Mouse (Mus musculus): ENCODE measurements around the gene Bola2. TPM values are rescaled to one million over a fixed set of nuclear protein-coding genes. Genes with fewer than 3 reads are reported as not detected.
A peak's percentile ranks its signal among the peaks of the same experiment; 100 is the strongest.

Bola2 gene
- polyA plus RNA-seq, 1 experiment = 35.7 TPM

DNA sequence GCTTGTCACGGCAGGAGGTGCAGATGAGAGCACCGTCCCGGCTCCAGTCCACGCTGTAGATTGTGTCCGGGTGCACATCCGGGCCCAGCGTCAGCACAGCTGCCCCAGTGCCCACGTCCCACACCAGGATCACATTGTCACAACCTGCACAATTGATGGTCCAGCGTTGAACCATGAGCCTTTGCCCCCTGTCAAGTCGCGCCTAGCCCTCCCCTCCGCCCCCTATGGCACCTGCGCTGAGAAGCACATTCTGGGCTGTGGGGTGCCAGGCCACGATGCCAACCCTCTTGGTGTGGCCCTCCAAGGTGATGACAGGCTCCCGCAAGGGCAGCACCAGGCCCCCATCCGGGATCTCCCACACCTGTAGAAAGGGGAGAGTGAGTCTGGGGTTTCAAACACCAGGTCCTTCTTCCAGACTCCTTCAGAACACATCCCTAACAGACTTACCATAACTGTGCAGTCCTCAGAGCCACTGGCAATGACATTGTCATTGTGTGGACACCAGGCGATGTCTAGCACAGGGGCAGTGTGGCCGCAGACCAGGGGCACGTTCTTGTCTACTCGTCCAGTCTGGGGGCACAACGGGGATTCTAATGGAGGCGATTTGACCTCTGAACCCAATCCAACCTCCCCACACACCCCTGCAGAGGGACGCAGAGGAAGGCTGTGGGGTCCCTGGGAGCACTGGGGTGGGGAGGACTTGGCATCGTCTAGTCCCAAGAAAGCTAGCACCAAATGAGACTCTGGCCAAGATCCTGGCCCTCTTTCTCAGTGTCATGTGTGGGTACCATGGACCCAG lies 6.6 kb downstream of the Bola2 start:
- TF ChIP-seq POLR2A (IDR thresholded peaks at IDR 0.05; ENCODE audit: control insufficient read depth, low read depth, low read length) (no peak), CTCF (IDR thresholded peaks at IDR 0.05; ENCODE audit: control insufficient read depth, insufficient read depth, insufficient replicate concordance, low read depth, low read length) (no peak)
- Histone ChIP-seq H3K36me3 (ENCODE audit: control insufficient read depth, insufficient read depth, low read length) (no peaks in the 10 kb centered on the region), H3K4me1 (ENCODE audit: control insufficient read depth, insufficient read depth, low read length) (peaks cover 12% of the 10 kb centered on the region), H3K27me3 (ENCODE audit: control insufficient read depth, insufficient read depth, low read length) (no peaks in the 10 kb centered on the region; the same call in 1 of the 2 replicates), H3K4me3 (ENCODE audit: control insufficient read depth, low read depth, low read length) (no peak overlapping the region), H3K27ac (ENCODE audit: control insufficient read depth, insufficient read depth, low read depth, low read length) (no peak overlapping the region)

DNA sequence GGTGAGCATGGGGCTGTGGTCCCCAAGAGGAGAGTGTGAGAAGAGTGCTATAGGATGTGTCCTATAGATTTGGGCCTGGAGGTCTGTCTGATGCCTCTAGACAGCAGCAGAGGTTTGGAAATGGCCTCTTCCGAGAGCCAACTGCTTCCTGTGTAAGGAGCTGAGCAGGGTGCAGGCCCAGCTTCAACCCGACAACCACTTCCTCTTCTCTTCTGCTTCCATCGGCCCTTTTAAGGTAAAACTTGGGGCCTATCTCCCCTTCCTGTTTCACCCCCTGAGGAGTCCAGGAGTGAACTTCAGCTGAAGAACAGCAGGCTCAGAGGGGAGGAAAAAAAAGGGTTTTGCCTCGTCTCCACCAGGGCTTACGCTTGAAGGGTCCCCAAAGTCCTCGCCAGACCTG lies 7.2 kb downstream of the Bola2 start:
- H3K36me3 ChIP-seq (ENCODE audit: control insufficient read depth, insufficient read depth, low read length) = no peaks in the 10 kb centered on the region
- H3K27ac ChIP-seq (ENCODE audit: control insufficient read depth, insufficient read depth, low read depth, low read length) = no peak overlapping the region
- H3K4me3 ChIP-seq (ENCODE audit: control insufficient read depth, low read depth, low read length) = no peak overlapping the region
- no peaks in the 10 kb centered on the region; the same call in 1 of the 2 replicates for H3K27me3 ChIP-seq (ENCODE audit: control insufficient read depth, insufficient read depth, low read length)
- no peak for TF ChIP-seq POLR2A (IDR thresholded peaks at IDR 0.05; ENCODE audit: control insufficient read depth, low read depth, low read length)
- TF ChIP-seq CTCF (IDR thresholded peaks at IDR 0.05; ENCODE audit: control insufficient read depth, insufficient read depth, insufficient replicate concordance, low read depth, low read length) = no peak
- H3K4me1 ChIP-seq (ENCODE audit: control insufficient read depth, insufficient read depth, low read length) = peaks cover 12% of the 10 kb centered on the region

DNA sequence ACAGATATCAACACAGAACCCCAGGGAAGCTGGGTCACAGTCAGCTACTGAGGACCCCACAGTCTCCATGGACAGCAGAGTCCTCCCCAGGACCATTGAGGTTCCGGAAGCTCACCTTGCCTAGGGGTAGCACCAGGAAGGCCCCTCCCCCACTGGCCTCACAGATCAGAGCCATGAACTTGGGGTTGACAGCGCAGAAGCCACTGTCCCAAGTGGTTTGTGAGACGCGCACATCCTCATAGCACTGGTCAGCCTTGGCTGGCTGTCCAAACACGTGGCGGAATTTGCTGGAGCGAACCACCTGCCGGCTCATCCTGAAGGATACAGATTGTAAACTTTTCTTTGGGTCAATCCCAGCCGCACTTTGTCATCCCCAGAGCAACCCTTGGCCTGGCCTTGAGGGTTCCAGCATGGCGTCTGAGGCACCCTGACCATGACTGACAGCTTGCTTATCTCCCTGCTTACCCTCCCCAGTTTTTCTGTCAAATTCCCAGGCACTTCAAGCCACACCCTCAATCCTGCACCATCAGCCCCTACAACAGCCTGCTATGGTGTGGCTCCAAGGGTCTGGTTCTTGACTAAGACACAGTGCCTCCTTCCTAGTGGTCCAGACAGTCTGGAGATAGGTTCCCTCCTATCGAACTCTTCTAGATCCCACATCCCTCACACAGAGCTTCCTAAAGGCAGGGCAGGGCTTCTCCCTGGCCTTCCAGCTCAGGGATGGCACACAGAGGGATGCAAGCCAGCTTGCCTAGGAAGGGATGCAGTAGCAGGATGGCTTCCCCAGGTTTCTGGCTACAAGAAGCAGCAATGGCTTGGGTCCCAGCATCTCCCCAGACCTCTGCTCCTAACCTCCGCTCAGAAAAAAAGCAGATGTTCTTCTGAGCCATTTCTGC lies 7.9 kb downstream of the Bola2 start:
- TF ChIP-seq POLR2A (IDR thresholded peaks at IDR 0.05; ENCODE audit: control insufficient read depth, low read depth, low read length) (no peak), CTCF (IDR thresholded peaks at IDR 0.05; ENCODE audit: control insufficient read depth, insufficient read depth, insufficient replicate concordance, low read depth, low read length) (no peak)
- Histone ChIP-seq H3K4me1 (ENCODE audit: control insufficient read depth, insufficient read depth, low read length) (peaks cover 12% of the 10 kb centered on the region), H3K4me3 (ENCODE audit: control insufficient read depth, low read depth, low read length) (no peak overlapping the region), H3K36me3 (ENCODE audit: control insufficient read depth, insufficient read depth, low read length) (no peaks in the 10 kb centered on the region), H3K27me3 (ENCODE audit: control insufficient read depth, insufficient read depth, low read length) (no peaks in the 10 kb centered on the region; the same call in 1 of the 2 replicates), H3K27ac (ENCODE audit: control insufficient read depth, insufficient read depth, low read depth, low read length) (no peak overlapping the region)

DNA sequence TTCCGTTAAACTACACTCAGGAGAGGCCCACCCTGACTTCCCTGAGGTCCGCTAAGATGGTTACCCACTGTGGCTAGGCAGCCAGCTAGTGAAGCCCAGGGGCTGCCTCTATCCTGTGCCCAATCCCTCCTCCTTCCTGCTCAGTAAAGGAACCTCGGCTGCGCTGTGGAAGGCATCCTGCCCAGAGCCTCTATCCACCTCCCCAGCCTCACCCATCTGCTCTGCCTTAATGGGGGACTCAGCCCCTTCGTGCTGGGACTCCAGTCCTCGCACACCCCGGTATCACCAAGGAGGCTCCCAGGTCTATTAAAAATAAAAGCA lies 8.5 kb downstream of the Bola2 start:
- Histone ChIP-seq H3K4me1 (ENCODE audit: control insufficient read depth, insufficient read depth, low read length) (peaks cover 12% of the 10 kb centered on the region), H3K27me3 (ENCODE audit: control insufficient read depth, insufficient read depth, low read length) (no peaks in the 10 kb centered on the region; the same call in 1 of the 2 replicates), H3K4me3 (ENCODE audit: control insufficient read depth, low read depth, low read length) (no peak overlapping the region), H3K27ac (ENCODE audit: control insufficient read depth, insufficient read depth, low read depth, low read length) (no peak overlapping the region), H3K36me3 (ENCODE audit: control insufficient read depth, insufficient read depth, low read length) (no peaks in the 10 kb centered on the region)
- TF ChIP-seq POLR2A (IDR thresholded peaks at IDR 0.05; ENCODE audit: control insufficient read depth, low read depth, low read length) (no peak), CTCF (IDR thresholded peaks at IDR 0.05; ENCODE audit: control insufficient read depth, insufficient read depth, insufficient replicate concordance, low read depth, low read length) (no peak)

DNA sequence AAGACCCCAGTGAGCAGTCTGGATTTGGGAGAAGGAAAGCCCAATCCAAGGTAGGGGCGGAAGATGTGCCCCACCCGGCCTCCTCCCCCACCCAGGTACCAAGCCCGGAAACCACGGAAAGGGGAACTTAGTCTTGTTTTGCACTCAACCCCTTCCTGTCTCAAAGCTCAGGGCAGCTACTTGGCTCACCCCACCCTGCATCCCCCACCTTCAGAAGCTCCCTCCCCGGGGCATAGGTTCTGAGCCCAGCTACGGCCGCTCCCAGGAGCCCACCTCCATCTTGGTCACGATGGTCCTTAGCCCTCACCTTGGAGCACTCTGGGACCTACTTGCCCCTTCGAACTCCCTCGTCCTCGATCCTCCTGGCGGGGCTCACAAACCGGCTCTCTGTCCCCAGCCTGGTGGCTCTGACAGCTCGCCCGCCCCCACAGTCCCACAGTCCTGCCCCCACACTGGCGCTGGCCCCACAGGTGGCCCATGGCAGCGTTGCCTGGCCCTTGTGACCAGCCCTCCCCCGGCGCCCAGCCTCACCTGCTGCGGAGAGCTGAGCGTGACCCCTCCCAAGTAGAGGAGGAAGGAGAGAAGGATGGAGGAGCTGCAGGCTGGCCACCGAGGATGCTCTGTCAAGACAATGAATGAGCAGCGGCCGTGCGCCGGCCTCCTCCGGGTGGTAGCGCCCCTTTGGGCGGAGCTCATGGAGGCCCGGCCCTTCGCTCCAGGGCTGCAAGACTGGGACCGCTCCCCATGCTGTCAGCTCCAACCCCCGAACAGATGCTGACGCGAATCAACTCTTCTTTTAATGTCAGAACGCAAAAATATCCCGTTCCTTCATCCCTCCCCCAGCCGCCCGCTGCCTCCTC lies 9.2 kb downstream of the Bola2 start:
- Histone ChIP-seq H3K27me3 (ENCODE audit: control insufficient read depth, insufficient read depth, low read length) (no peaks in the 10 kb centered on the region; the same call in 1 of the 2 replicates), H3K4me3 (ENCODE audit: control insufficient read depth, low read depth, low read length) (peak overlapping the region; percentile 58), H3K4me1 (ENCODE audit: control insufficient read depth, insufficient read depth, low read length) (peaks cover 12% of the 10 kb centered on the region), H3K36me3 (ENCODE audit: control insufficient read depth, insufficient read depth, low read length) (no peaks in the 10 kb centered on the region), H3K27ac (ENCODE audit: control insufficient read depth, insufficient read depth, low read depth, low read length) (no peak overlapping the region)
- TF ChIP-seq POLR2A (IDR thresholded peaks at IDR 0.05; ENCODE audit: control insufficient read depth, low read depth, low read length) = no peak
- TF ChIP-seq CTCF (IDR thresholded peaks at IDR 0.05; ENCODE audit: control insufficient read depth, insufficient read depth, insufficient replicate concordance, low read depth, low read length) = no peak

DNA sequence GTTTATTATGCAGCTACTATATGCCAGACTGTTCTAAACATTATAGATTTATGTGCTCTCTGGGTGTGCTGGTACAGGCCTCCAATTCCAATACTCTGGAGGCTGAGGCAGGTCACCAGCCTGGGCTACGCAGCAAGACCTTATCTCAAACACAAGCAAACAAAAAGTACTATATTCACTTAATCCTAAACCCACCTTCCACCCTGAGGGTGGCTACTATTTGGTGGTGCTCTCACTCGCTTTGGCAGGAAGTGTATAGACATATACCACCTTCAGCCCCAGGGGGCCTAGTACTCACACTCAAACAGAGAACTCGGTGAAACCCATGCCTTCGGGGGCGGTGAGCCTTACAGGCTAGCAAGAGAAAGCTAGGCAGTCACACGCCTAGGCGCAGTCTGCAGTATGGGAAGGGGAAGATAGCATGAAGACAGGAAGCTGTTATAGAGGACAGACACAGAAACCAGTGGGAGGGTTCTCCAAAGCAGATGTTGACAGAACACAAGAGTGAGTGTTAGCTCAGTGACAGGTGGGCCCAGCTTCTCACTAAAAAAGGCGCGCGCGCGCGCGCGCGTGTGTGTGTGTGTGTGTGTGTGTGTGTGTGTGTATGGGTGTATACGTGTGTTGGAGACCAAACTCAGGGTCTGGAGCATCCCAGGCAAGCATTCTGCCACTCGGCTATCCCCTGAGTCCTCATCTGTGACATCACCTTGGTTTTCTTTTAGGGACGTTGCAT lies 12.4 kb downstream of the Bola2 start, which contains the start of gene Coro1a:
Gene Coro1a (minus strand): TSS at position 346 of the 733 bp plus-strand sequence.
- TF ChIP-seq CTCF (IDR thresholded peaks at IDR 0.05; ENCODE audit: control insufficient read depth, insufficient read depth, insufficient replicate concordance, low read depth, low read length) (no peak), POLR2A (IDR thresholded peaks at IDR 0.05; ENCODE audit: control insufficient read depth, low read depth, low read length) (no peak)
- Histone ChIP-seq H3K36me3 (ENCODE audit: control insufficient read depth, insufficient read depth, low read length) (no peaks in the 10 kb centered on the region), H3K4me1 (ENCODE audit: control insufficient read depth, insufficient read depth, low read length) (peaks cover 12% of the 10 kb centered on the region), H3K4me3 (ENCODE audit: control insufficient read depth, low read depth, low read length) (no peak within 1 kb of the TSS), H3K27me3 (ENCODE audit: control insufficient read depth, insufficient read depth, low read length) (no peaks in the 10 kb centered on the region; the same call in 1 of the 2 replicates), H3K27ac (ENCODE audit: control insufficient read depth, insufficient read depth, low read depth, low read length) (no peak within 1 kb of the TSS)

Data from testis, adult 2 months (tissue).